Mouse (Mus musculus): ENCODE data around the gene Ppp1ca. TPM values are rescaled to one million over a fixed set of nuclear protein-coding genes. Genes with fewer than 3 reads are reported as not detected.

The Ppp1ca gene
- polyA plus RNA-seq, 1 experiment from 2014 or later = 946 TPM

- Histone ChIP-seq H3K4me1 (peaks cover 20% of the 10 kb centered on the region), H3K27ac (peak within 1 kb of the TSS; percentile 85), H3K36me3 (peaks cover 36% of the 10 kb centered on the region), H3K27me3 (ENCODE audit: insufficient read depth, poor library complexity, severe bottlenecking) (no peaks in the 10 kb centered on the region), H3K9me3 (no peaks in the 10 kb centered on the region), H3K4me3 (peak within 1 kb of the TSS; percentile 68)
- 6% methylated on average over 42 of the region's 42 CpGs for WGBS
- DNase-seq (ENCODE audit: low spot score) = peak; percentile 97
Observed at GRCm38 (mm10) chr19:4162646-4163542, 29.0 kb upstream of the Ppp1ca start, which contains the start of gene Rps6kb2. TSS of gene Rps6kb2 (minus strand) at chr19:4163354.

GRCm38 (mm10) chr19:4163543-4163887, 28.4 kb upstream of the Ppp1ca start:
- Histone ChIP-seq H3K36me3 (peaks cover 30% of the 10 kb centered on the region), H3K4me3 (peak overlapping the region; percentile 68), H3K27me3 (ENCODE audit: insufficient read depth, poor library complexity, severe bottlenecking) (no peaks in the 10 kb centered on the region), H3K9me3 (no peaks in the 10 kb centered on the region), H3K4me1 (peaks cover 20% of the 10 kb centered on the region), H3K27ac (peak overlapping the region; percentile 85)
- WGBS = 37% methylated on average over 4 of the region's 4 CpGs
- no peak for DNase-seq (ENCODE audit: low spot score)

- DNase-seq (ENCODE audit: low spot score) = no peak
- Histone ChIP-seq H3K9me3 (no peaks in the 10 kb centered on the region), H3K27ac (no peak overlapping the region), H3K27me3 (ENCODE audit: insufficient read depth, poor library complexity, severe bottlenecking) (no peaks in the 10 kb centered on the region), H3K36me3 (peaks cover 24% of the 10 kb centered on the region), H3K4me1 (peaks cover 20% of the 10 kb centered on the region), H3K4me3 (no peak overlapping the region)
- WGBS = 81% methylated on average over 3 of the region's 3 CpGs
Observed at GRCm38 (mm10) chr19:4164100-4164499, 27.8 kb upstream of the Ppp1ca start.

GRCm38 (mm10) chr19:4164721-4165120, 27.1 kb upstream of the Ppp1ca start:
- Histone ChIP-seq H3K36me3 (peaks cover 18% of the 10 kb centered on the region), H3K27me3 (ENCODE audit: insufficient read depth, poor library complexity, severe bottlenecking) (no peaks in the 10 kb centered on the region)
- 84% methylated on average over 2 of the region's 2 CpGs for WGBS

GRCm38 (mm10) chr19:4166678-4167476, 25.0 kb upstream of the Ppp1ca start:
- 55% methylated on average over 9 of the region's 9 CpGs for WGBS
- Histone ChIP-seq H3K36me3 (peaks cover under 1% of the 10 kb centered on the region; the same call in 1 of the 2 replicates), H3K4me3 (no peak overlapping the region), H3K9me3 (no peaks in the 10 kb centered on the region), H3K27me3 (ENCODE audit: insufficient read depth, poor library complexity, severe bottlenecking) (0 out of 2 replicates have a peak, but pooled peaks cover 3% of the 10 kb centered on the region), H3K27ac (0 out of 2 replicates have a peak overlapping the region, but pooled peaks have one; percentile 8), H3K4me1 (peaks cover 34% of the 10 kb centered on the region)
- DNase-seq (ENCODE audit: low spot score) = no peak

More at GRCm38 (mm10) chr19:4164721-4165120, 27.1 kb upstream of the Ppp1ca start:
- H3K4me3 ChIP-seq = no peak overlapping the region
- no peaks in the 10 kb centered on the region for H3K9me3 ChIP-seq
- H3K27ac ChIP-seq = no peak overlapping the region
- no peak for DNase-seq (ENCODE audit: low spot score)
- peaks cover 20% of the 10 kb centered on the region for H3K4me1 ChIP-seq

GRCm38 (mm10) chr19:4169378-4169784, 22.5 kb upstream of the Ppp1ca start:
- Histone ChIP-seq H3K27me3 (ENCODE audit: insufficient read depth, poor library complexity, severe bottlenecking) (0 out of 2 replicates have a peak, but pooled peaks cover 3% of the 10 kb centered on the region), H3K4me3 (peak overlapping the region; percentile 56), H3K36me3 (no peaks in the 10 kb centered on the region), H3K4me1 (peaks cover 31% of the 10 kb centered on the region), H3K9me3 (no peaks in the 10 kb centered on the region), H3K27ac (peak overlapping the region; percentile 91)
- peak; percentile 100 for DNase-seq (ENCODE audit: low spot score)
- WGBS = under 1% methylated on average over 43 of the region's 43 CpGs

GRCm38 (mm10) chr19:4169810-4170209, 22.1 kb upstream of the Ppp1ca start:
- 7% methylated on average over 27 of the region's 27 CpGs for WGBS
- Histone ChIP-seq H3K27ac (peak overlapping the region; percentile 91), H3K4me3 (peak overlapping the region; percentile 56), H3K36me3 (no peaks in the 10 kb centered on the region), H3K27me3 (ENCODE audit: insufficient read depth, poor library complexity, severe bottlenecking) (0 out of 2 replicates have a peak, but pooled peaks cover 3% of the 10 kb centered on the region), H3K4me1 (peaks cover 32% of the 10 kb centered on the region), H3K9me3 (no peaks in the 10 kb centered on the region)
- no peak for DNase-seq (ENCODE audit: low spot score)

- peaks cover 42% of the 10 kb centered on the region for H3K4me1 ChIP-seq
- H3K27me3 ChIP-seq (ENCODE audit: insufficient read depth, poor library complexity, severe bottlenecking) = 0 out of 2 replicates have a peak, but pooled peaks cover 3% of the 10 kb centered on the region
- no peak overlapping the region for H3K4me3 ChIP-seq
- H3K27ac ChIP-seq = peak overlapping the region; percentile 91
- WGBS = 89% methylated on average over 10 of the region's 10 CpGs
- H3K36me3 ChIP-seq = no peaks in the 10 kb centered on the region
- no peaks in the 10 kb centered on the region for H3K9me3 ChIP-seq
- no peak for DNase-seq (ENCODE audit: low spot score)
Observed at GRCm38 (mm10) chr19:4170723-4171392, 21.0 kb upstream of the Ppp1ca start.

- Histone ChIP-seq H3K9me3 (no peaks in the 10 kb centered on the region), H3K36me3 (no peaks in the 10 kb centered on the region), H3K4me1 (peaks cover 44% of the 10 kb centered on the region), H3K27ac (peak overlapping the region; percentile 65), H3K4me3 (no peak overlapping the region), H3K27me3 (ENCODE audit: insufficient read depth, poor library complexity, severe bottlenecking) (peaks cover 4% of the 10 kb centered on the region; the same call in 1 of the 2 replicates)
- WGBS = 59% methylated on average over 13 of the region's 13 CpGs
- no peak for DNase-seq (ENCODE audit: low spot score)
Observed at GRCm38 (mm10) chr19:4171393-4172290, 20.2 kb upstream of the Ppp1ca start.

GRCm38 (mm10) chr19:4172925-4173324, 18.9 kb upstream of the Ppp1ca start:
- no peak overlapping the region for H3K27ac ChIP-seq
- WGBS = 56% methylated on average over 11 of the region's 11 CpGs
- no peaks in the 10 kb centered on the region for H3K9me3 ChIP-seq
- no peak for DNase-seq (ENCODE audit: low spot score)
- peaks cover 38% of the 10 kb centered on the region for H3K4me1 ChIP-seq
- no peaks in the 10 kb centered on the region for H3K36me3 ChIP-seq
- H3K4me3 ChIP-seq = no peak overlapping the region
- H3K27me3 ChIP-seq (ENCODE audit: insufficient read depth, poor library complexity, severe bottlenecking) = peaks cover 8% of the 10 kb centered on the region; the same call in 1 of the 2 replicates

- Histone ChIP-seq H3K36me3 (no peaks in the 10 kb centered on the region), H3K4me3 (peak within 1 kb of the TSS; percentile 46), H3K27me3 (ENCODE audit: insufficient read depth, poor library complexity, severe bottlenecking) (peaks cover 6% of the 10 kb centered on the region; the same call in 1 of the 2 replicates), H3K9me3 (no peaks in the 10 kb centered on the region), H3K27ac (peak within 1 kb of the TSS; percentile 80), H3K4me1 (peaks cover 32% of the 10 kb centered on the region)
- 3% methylated on average over 11 of the region's 11 CpGs for WGBS
- DNase-seq (ENCODE audit: low spot score) = no peak
Observed at GRCm38 (mm10) chr19:4175368-4175947, 16.4 kb upstream of the Ppp1ca start, which contains the start of gene Carns1. TSS of gene Carns1 (minus strand) at chr19:4175479.

Data from heart, embryonic 10.5 days (tissue).